Mouse (Mus musculus): ENCODE results near the gene Fam83d. TPM values are rescaled to one million over a fixed set of nuclear protein-coding genes. Genes with fewer than 3 reads are reported as not detected.

Fam83d gene
- polyA plus RNA-seq, 1 experiment from 2014 or later: 58.5 TPM

DNA sequence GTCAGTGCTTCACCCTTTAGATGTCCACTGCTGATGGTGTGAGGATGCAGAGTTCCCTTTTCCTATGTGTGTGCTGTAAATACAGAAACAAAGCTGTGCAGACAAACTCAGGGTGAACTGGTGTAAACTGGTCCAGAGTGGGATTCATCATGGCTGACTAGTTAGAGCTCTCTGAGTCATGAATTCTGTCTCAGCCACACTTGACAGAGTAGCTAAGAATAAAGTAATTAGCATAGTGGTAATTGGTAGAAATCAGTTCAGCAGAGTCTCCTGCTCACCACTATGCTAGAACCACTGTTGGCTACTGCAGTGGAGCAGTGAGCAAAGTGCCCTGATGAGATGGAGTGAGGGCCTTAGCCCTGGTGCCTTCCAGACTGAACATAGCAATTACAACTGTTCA is 47.8 kb downstream of the Fam83d start:
- no peaks in the 10 kb centered on the region for H3K9me3 ChIP-seq (ENCODE audit: control insufficient read depth, low read length)
- H3K4me1 ChIP-seq (ENCODE audit: control insufficient read depth in 2 of 2, insufficient read depth in 2 of 2, low read length in 2 of 2): no peaks in the 10 kb centered on the region
- ATAC-seq (ENCODE audit: insufficient number of reproducible peaks, insufficient read depth, low FRiP score, low read depth): no peak
- H3K4me2 ChIP-seq (ENCODE audit: low read length): no peak overlapping the region
- no peaks in the 10 kb centered on the region for H3K27me3 ChIP-seq (ENCODE audit: control insufficient read depth, insufficient read depth, low read length)
- H3K27ac ChIP-seq (replicated peaks in 1 of 2; ENCODE audit: control insufficient read depth in 1 of 2, insufficient read depth in 1 of 2, low read depth in 2 of 2, low read length in 2 of 2): no peak overlapping the region
- no peak overlapping the region for H3K4me3 ChIP-seq (ENCODE audit: control insufficient read depth in 1 of 2, insufficient read depth in 1 of 2, low read depth in 1 of 2, low read length in 2 of 2)
- H3K9ac ChIP-seq (ENCODE audit: low read length): no peak overlapping the region
- H3K36me3 ChIP-seq (ENCODE audit: control insufficient read depth, insufficient read depth, low read length): peaks cover 68% of the 10 kb centered on the region

GRCm38 (mm10) chr2:158816239-158816638 is 48.3 kb downstream of the Fam83d start:
- H3K4me2 ChIP-seq (ENCODE audit: low read length): no peak overlapping the region
- no peak overlapping the region for H3K9ac ChIP-seq (ENCODE audit: low read length)
- H3K36me3 ChIP-seq (ENCODE audit: control insufficient read depth, insufficient read depth, low read length): peaks cover 73% of the 10 kb centered on the region
- H3K9me3 ChIP-seq (ENCODE audit: control insufficient read depth, low read length): no peaks in the 10 kb centered on the region
- no peaks in the 10 kb centered on the region for H3K27me3 ChIP-seq (ENCODE audit: control insufficient read depth, insufficient read depth, low read length)
- ATAC-seq (ENCODE audit: insufficient number of reproducible peaks, insufficient read depth, low FRiP score, low read depth): no peak
- 81% methylated on average over 4 of the region's 4 CpGs for WGBS
- no peak overlapping the region for H3K4me3 ChIP-seq (ENCODE audit: control insufficient read depth in 1 of 2, insufficient read depth in 1 of 2, low read depth in 1 of 2, low read length in 2 of 2)
- no peaks in the 10 kb centered on the region for H3K4me1 ChIP-seq (ENCODE audit: control insufficient read depth in 2 of 2, insufficient read depth in 2 of 2, low read length in 2 of 2)
- H3K27ac ChIP-seq (replicated peaks in 1 of 2; ENCODE audit: control insufficient read depth in 1 of 2, insufficient read depth in 1 of 2, low read depth in 2 of 2, low read length in 2 of 2): no peak overlapping the region

- Histone ChIP-seq H3K27ac (replicated peaks in 1 of 2; ENCODE audit: control insufficient read depth in 1 of 2, insufficient read depth in 1 of 2, low read depth in 2 of 2, low read length in 2 of 2) (no peak overlapping the region), H3K27me3 (ENCODE audit: control insufficient read depth, insufficient read depth, low read length) (no peaks in the 10 kb centered on the region), H3K9ac (ENCODE audit: low read length) (no peak overlapping the region), H3K4me1 (ENCODE audit: control insufficient read depth in 2 of 2, insufficient read depth in 2 of 2, low read length in 2 of 2) (no peaks in the 10 kb centered on the region), H3K36me3 (ENCODE audit: control insufficient read depth, insufficient read depth, low read length) (peaks cover 78% of the 10 kb centered on the region), H3K9me3 (ENCODE audit: control insufficient read depth, low read length) (no peaks in the 10 kb centered on the region), H3K4me3 (ENCODE audit: control insufficient read depth in 1 of 2, insufficient read depth in 1 of 2, low read depth in 1 of 2, low read length in 2 of 2) (no peak overlapping the region), H3K4me2 (ENCODE audit: low read length) (no peak overlapping the region)
- no peak for ATAC-seq (ENCODE audit: insufficient number of reproducible peaks, insufficient read depth, low FRiP score, low read depth)
- 79% methylated on average over 8 of the region's 8 CpGs for WGBS
Observed at GRCm38 (mm10) chr2:158817708-158818107, 49.8 kb downstream of the Fam83d start.

DNA sequence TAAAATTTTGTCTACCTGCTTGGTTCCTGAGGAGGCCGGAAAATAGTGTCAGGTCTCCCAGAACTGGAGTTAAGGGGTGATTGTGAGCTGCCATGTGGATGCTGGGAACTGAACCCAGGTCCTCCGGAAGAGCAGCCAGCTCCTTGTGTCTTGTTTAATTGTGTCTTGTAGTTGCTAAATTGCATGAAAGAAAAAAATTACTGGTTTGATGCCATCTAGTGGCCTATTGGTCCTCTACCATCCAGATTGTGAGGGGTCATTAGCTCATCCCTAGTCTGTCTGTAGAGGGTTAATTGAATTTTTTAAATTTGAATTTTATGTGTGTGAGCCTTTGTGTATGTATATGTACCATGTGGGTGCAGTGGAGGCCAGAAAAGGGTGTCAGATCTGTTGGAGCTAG is 60.2 kb downstream of the Fam83d start:
- Histone ChIP-seq H3K9me3 (ENCODE audit: control insufficient read depth, low read length) (no peaks in the 10 kb centered on the region), H3K27me3 (ENCODE audit: control insufficient read depth, insufficient read depth, low read length) (no peaks in the 10 kb centered on the region), H3K36me3 (ENCODE audit: control insufficient read depth, insufficient read depth, low read length) (peaks cover 91% of the 10 kb centered on the region), H3K9ac (ENCODE audit: low read length) (no peak overlapping the region), H3K4me3 (ENCODE audit: control insufficient read depth in 1 of 2, insufficient read depth in 1 of 2, low read depth in 1 of 2, low read length in 2 of 2) (no peak overlapping the region), H3K4me1 (ENCODE audit: control insufficient read depth in 2 of 2, insufficient read depth in 2 of 2, low read length in 2 of 2) (peaks cover 2 to 3% of the 10 kb centered on the region in 2 experiments; a peak in 3 of 4 replicates), H3K4me2 (ENCODE audit: low read length) (no peak overlapping the region), H3K27ac (replicated peaks in 1 of 2; ENCODE audit: control insufficient read depth in 1 of 2, insufficient read depth in 1 of 2, low read depth in 2 of 2, low read length in 2 of 2) (no peak overlapping the region)
- WGBS: 91% methylated on average over 2 of the region's 2 CpGs
- ATAC-seq (ENCODE audit: insufficient number of reproducible peaks, insufficient read depth, low FRiP score, low read depth): no peak

DNA sequence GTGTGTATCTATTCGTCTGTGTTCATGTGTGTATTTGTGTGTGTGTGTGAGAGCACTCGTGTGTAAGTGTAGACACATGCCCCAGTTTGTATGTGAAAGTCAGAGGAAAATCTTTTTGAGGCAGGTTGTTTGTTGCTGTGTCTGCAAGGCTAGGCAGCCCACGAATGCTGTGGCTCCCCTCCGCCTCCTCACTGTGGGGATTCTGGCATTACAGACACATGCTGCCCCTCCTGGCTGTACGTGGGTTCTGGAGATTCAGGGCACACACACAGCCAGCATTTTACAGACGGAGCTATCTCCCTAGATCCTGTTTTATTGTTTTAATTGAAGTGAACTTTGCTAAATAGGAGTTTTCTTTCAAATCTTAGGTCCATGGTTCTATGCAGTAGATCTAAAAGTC is 61.9 kb downstream of the Fam83d start:
- Histone ChIP-seq H3K4me2 (ENCODE audit: low read length) (no peak overlapping the region), H3K4me1 (ENCODE audit: control insufficient read depth in 2 of 2, insufficient read depth in 2 of 2, low read length in 2 of 2) (peaks cover 2 to 5% of the 10 kb centered on the region in 2 experiments; a peak in 3 of 4 replicates), H3K36me3 (ENCODE audit: control insufficient read depth, insufficient read depth, low read length) (peaks cover 96% of the 10 kb centered on the region), H3K4me3 (ENCODE audit: control insufficient read depth in 1 of 2, insufficient read depth in 1 of 2, low read depth in 1 of 2, low read length in 2 of 2) (no peak overlapping the region), H3K9me3 (ENCODE audit: control insufficient read depth, low read length) (no peaks in the 10 kb centered on the region), H3K9ac (ENCODE audit: low read length) (no peak overlapping the region), H3K27me3 (ENCODE audit: control insufficient read depth, insufficient read depth, low read length) (no peaks in the 10 kb centered on the region), H3K27ac (replicated peaks in 1 of 2; ENCODE audit: control insufficient read depth in 1 of 2, insufficient read depth in 1 of 2, low read depth in 2 of 2, low read length in 2 of 2) (no peak overlapping the region)
- WGBS: 82% methylated on average over 6 of the region's 6 CpGs
- ATAC-seq (ENCODE audit: insufficient number of reproducible peaks, insufficient read depth, low FRiP score, low read depth): no peak

DNA sequence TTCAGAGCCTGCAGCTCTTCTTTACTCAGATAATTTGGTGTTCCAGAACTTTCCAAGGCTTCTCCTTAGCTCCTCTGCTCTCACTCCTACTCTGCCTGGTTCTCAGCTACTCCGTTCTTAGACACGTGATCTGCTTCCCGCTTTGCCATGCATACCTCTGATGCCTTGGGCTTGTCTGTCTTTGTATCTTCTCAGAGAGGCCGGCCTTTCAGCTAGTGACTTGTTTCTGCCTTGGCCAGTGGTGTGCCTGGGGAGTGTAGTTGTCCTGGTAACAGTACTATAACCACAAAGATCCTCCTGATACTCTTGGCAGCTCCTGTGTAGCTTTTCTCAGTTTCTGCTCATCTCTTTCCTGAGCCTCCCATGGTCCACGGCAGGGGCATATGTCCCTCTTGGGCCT is 65.3 kb downstream of the Fam83d start:
- Histone ChIP-seq H3K4me3 (ENCODE audit: control insufficient read depth in 1 of 2, insufficient read depth in 1 of 2, low read depth in 1 of 2, low read length in 2 of 2) (no peak overlapping the region), H3K36me3 (ENCODE audit: control insufficient read depth, insufficient read depth, low read length) (peaks cover 98% of the 10 kb centered on the region), H3K27me3 (ENCODE audit: control insufficient read depth, insufficient read depth, low read length) (no peaks in the 10 kb centered on the region), H3K9ac (ENCODE audit: low read length) (no peak overlapping the region), H3K4me2 (ENCODE audit: low read length) (no peak overlapping the region), H3K27ac (replicated peaks in 1 of 2; ENCODE audit: control insufficient read depth in 1 of 2, insufficient read depth in 1 of 2, low read depth in 2 of 2, low read length in 2 of 2) (no peak overlapping the region), H3K9me3 (ENCODE audit: control insufficient read depth, low read length) (no peaks in the 10 kb centered on the region), H3K4me1 (ENCODE audit: control insufficient read depth in 2 of 2, insufficient read depth in 2 of 2, low read length in 2 of 2) (peaks cover 2 to 5% of the 10 kb centered on the region in 2 experiments; a peak in 3 of 4 replicates)
- WGBS: 54% methylated on average over 5 of the region's 5 CpGs
- ATAC-seq (ENCODE audit: insufficient number of reproducible peaks, insufficient read depth, low FRiP score, low read depth): no peak

DNA sequence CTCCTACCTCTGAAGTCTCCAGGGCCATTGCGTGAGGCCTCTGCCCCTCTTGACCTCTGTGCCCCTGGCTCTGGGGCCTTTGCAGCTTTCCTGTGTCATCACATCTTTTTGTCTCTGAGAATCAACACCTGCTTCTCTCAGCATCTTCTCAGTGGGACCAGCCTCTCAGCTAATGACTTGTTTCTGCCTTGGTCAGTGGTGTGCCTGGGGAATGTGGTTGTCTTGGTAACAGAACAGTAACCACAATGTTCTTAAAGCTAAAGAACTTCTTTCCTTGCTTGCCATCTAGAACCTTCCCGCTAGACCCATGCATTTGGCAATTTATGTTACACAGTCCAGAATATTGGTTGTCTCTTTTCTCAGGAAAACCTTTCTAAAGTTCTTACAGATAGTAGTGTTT is 65.8 kb downstream of the Fam83d start:
- no peak overlapping the region for H3K27ac ChIP-seq (replicated peaks in 1 of 2; ENCODE audit: control insufficient read depth in 1 of 2, insufficient read depth in 1 of 2, low read depth in 2 of 2, low read length in 2 of 2)
- 80% methylated on average over 2 of the region's 2 CpGs for WGBS
- ATAC-seq (ENCODE audit: insufficient number of reproducible peaks, insufficient read depth, low FRiP score, low read depth): no peak
- no peak overlapping the region for H3K4me3 ChIP-seq (ENCODE audit: control insufficient read depth in 1 of 2, insufficient read depth in 1 of 2, low read depth in 1 of 2, low read length in 2 of 2)
- H3K27me3 ChIP-seq (ENCODE audit: control insufficient read depth, insufficient read depth, low read length): no peaks in the 10 kb centered on the region
- H3K9ac ChIP-seq (ENCODE audit: low read length): no peak overlapping the region
- no peak overlapping the region for H3K4me2 ChIP-seq (ENCODE audit: low read length)
- peaks cover 2 to 5% of the 10 kb centered on the region in 2 experiments; a peak in 3 of 4 replicates for H3K4me1 ChIP-seq (ENCODE audit: control insufficient read depth in 2 of 2, insufficient read depth in 2 of 2, low read length in 2 of 2)
- H3K36me3 ChIP-seq (ENCODE audit: control insufficient read depth, insufficient read depth, low read length): peaks cover 98% of the 10 kb centered on the region
- H3K9me3 ChIP-seq (ENCODE audit: control insufficient read depth, low read length): no peaks in the 10 kb centered on the region
